Mouse (Mus musculus): ENCODE data around the gene Nr2f1. TPM values are rescaled to one million over a fixed set of nuclear protein-coding genes. Genes with fewer than 3 reads are reported as not detected.

Nr2f1 gene
- polyA plus RNA-seq, 1 experiment, result 11.6 TPM

- Histone ChIP-seq H3K4me3 (ENCODE audit: control insufficient read depth, insufficient read depth, low read length) (no peak overlapping the region), H3K36me3 (ENCODE audit: control insufficient read depth, insufficient read depth, low read length) (no peaks in the 10 kb centered on the region), H3K27ac (ENCODE audit: control insufficient read depth, insufficient read depth, low read length) (no peak overlapping the region), H3K27me3 (ENCODE audit: control insufficient read depth, insufficient read depth, low read length) (peaks cover 2% of the 10 kb centered on the region; the same call in 1 of the 2 replicates), H3K4me1 (replicated peaks; ENCODE audit: control insufficient read depth, insufficient read depth, low read length) (no peaks in the 10 kb centered on the region)
- 24% methylated on average over 17 of the region's 17 CpGs for WGBS
- TF ChIP-seq POLR2A (IDR thresholded peaks at IDR 0.05; ENCODE audit: control insufficient read depth, extremely low read depth, insufficient read depth, low read length, poor library complexity), result no peak
- no peak for TF ChIP-seq CTCF (IDR thresholded peaks at IDR 0.05; ENCODE audit: borderline replicate concordance, control insufficient read depth, extremely low read depth, insufficient read depth, low read length, poor library complexity)
- DNase-seq, result no peak
These were observed 27.4 kb downstream of the Nr2f1 start for GRCm38 (mm10) chr13:78171984-78172636.

GRCm38 (mm10) chr13:78171320-78171719, 28.2 kb downstream of the Nr2f1 start:
- no peaks in the 10 kb centered on the region for H3K36me3 ChIP-seq (ENCODE audit: control insufficient read depth, insufficient read depth, low read length)
- WGBS, result 9% methylated on average over 15 of the region's 15 CpGs
- TF ChIP-seq CTCF (IDR thresholded peaks at IDR 0.05; ENCODE audit: borderline replicate concordance, control insufficient read depth, extremely low read depth, insufficient read depth, low read length, poor library complexity) (no peak), POLR2A (IDR thresholded peaks at IDR 0.05; ENCODE audit: control insufficient read depth, extremely low read depth, insufficient read depth, low read length, poor library complexity) (no peak)
- H3K27me3 ChIP-seq (ENCODE audit: control insufficient read depth, insufficient read depth, low read length), result peaks cover 2% of the 10 kb centered on the region; the same call in 1 of the 2 replicates
- no peak overlapping the region for H3K4me3 ChIP-seq (ENCODE audit: control insufficient read depth, insufficient read depth, low read length)
- no peak for DNase-seq
- H3K4me1 ChIP-seq (replicated peaks; ENCODE audit: control insufficient read depth, insufficient read depth, low read length), result no peaks in the 10 kb centered on the region
- no peak overlapping the region for H3K27ac ChIP-seq (ENCODE audit: control insufficient read depth, insufficient read depth, low read length)

GRCm38 (mm10) chr13:78168166-78168565, 31.4 kb downstream of the Nr2f1 start:
- Histone ChIP-seq H3K36me3 (ENCODE audit: control insufficient read depth, insufficient read depth, low read length) (no peaks in the 10 kb centered on the region), H3K4me3 (ENCODE audit: control insufficient read depth, insufficient read depth, low read length) (no peak overlapping the region), H3K27ac (ENCODE audit: control insufficient read depth, insufficient read depth, low read length) (no peak overlapping the region), H3K4me1 (replicated peaks; ENCODE audit: control insufficient read depth, insufficient read depth, low read length) (peaks cover 7% of the 10 kb centered on the region; the same call in 1 of the 2 replicates), H3K27me3 (ENCODE audit: control insufficient read depth, insufficient read depth, low read length) (no peaks in the 10 kb centered on the region; the same call in 1 of the 2 replicates)
- DNase-seq, result no peak
- WGBS, result 73% methylated on average over 4 of the region's 4 CpGs
- no peak for TF ChIP-seq POLR2A (IDR thresholded peaks at IDR 0.05; ENCODE audit: control insufficient read depth, extremely low read depth, insufficient read depth, low read length, poor library complexity)
- TF ChIP-seq CTCF (IDR thresholded peaks at IDR 0.05; ENCODE audit: borderline replicate concordance, control insufficient read depth, extremely low read depth, insufficient read depth, low read length, poor library complexity), result no peak

- Histone ChIP-seq H3K27ac (ENCODE audit: control insufficient read depth, insufficient read depth, low read length) (no peak overlapping the region), H3K4me3 (ENCODE audit: control insufficient read depth, insufficient read depth, low read length) (no peak overlapping the region), H3K4me1 (replicated peaks; ENCODE audit: control insufficient read depth, insufficient read depth, low read length) (peaks cover 7% of the 10 kb centered on the region; the same call in 1 of the 2 replicates), H3K36me3 (ENCODE audit: control insufficient read depth, insufficient read depth, low read length) (no peaks in the 10 kb centered on the region), H3K27me3 (ENCODE audit: control insufficient read depth, insufficient read depth, low read length) (no peaks in the 10 kb centered on the region; the same call in 1 of the 2 replicates)
- DNase-seq, result no peak
- no peak for TF ChIP-seq CTCF (IDR thresholded peaks at IDR 0.05; ENCODE audit: borderline replicate concordance, control insufficient read depth, extremely low read depth, insufficient read depth, low read length, poor library complexity)
- TF ChIP-seq POLR2A (IDR thresholded peaks at IDR 0.05; ENCODE audit: control insufficient read depth, extremely low read depth, insufficient read depth, low read length, poor library complexity), result no peak
These were observed 34.6 kb downstream of the Nr2f1 start for GRCm38 (mm10) chr13:78164941-78165340.

- H3K27ac ChIP-seq (ENCODE audit: control insufficient read depth, insufficient read depth, low read length), result no peak overlapping the region
- WGBS, result 2% methylated on average over 83 of the region's 86 CpGs
- H3K4me1 ChIP-seq (replicated peaks; ENCODE audit: control insufficient read depth, insufficient read depth, low read length), result peaks cover 7% of the 10 kb centered on the region; the same call in 1 of the 2 replicates
- no peaks in the 10 kb centered on the region; the same call in 1 of the 2 replicates for H3K27me3 ChIP-seq (ENCODE audit: control insufficient read depth, insufficient read depth, low read length)
- DNase-seq, result peak; percentile 12
- TF ChIP-seq POLR2A (IDR thresholded peaks at IDR 0.05; ENCODE audit: control insufficient read depth, extremely low read depth, insufficient read depth, low read length, poor library complexity) (no peak), CTCF (IDR thresholded peaks at IDR 0.05; ENCODE audit: borderline replicate concordance, control insufficient read depth, extremely low read depth, insufficient read depth, low read length, poor library complexity) (no peak)
- peak overlapping the region; percentile 33 for H3K4me3 ChIP-seq (ENCODE audit: control insufficient read depth, insufficient read depth, low read length)
- H3K36me3 ChIP-seq (ENCODE audit: control insufficient read depth, insufficient read depth, low read length), result no peaks in the 10 kb centered on the region
These were observed 36.2 kb downstream of the Nr2f1 start for GRCm38 (mm10) chr13:78163087-78163958.

GRCm38 (mm10) chr13:78162149-78162548, 37.4 kb downstream of the Nr2f1 start:
- Histone ChIP-seq H3K27ac (ENCODE audit: control insufficient read depth, insufficient read depth, low read length) (no peak overlapping the region), H3K36me3 (ENCODE audit: control insufficient read depth, insufficient read depth, low read length) (no peaks in the 10 kb centered on the region), H3K4me1 (replicated peaks; ENCODE audit: control insufficient read depth, insufficient read depth, low read length) (peaks cover 7% of the 10 kb centered on the region; the same call in 1 of the 2 replicates), H3K27me3 (ENCODE audit: control insufficient read depth, insufficient read depth, low read length) (no peaks in the 10 kb centered on the region; the same call in 1 of the 2 replicates), H3K4me3 (ENCODE audit: control insufficient read depth, insufficient read depth, low read length) (no peak overlapping the region)
- DNase-seq, result no peak
- 63% methylated on average over 2 of the region's 2 CpGs for WGBS
- TF ChIP-seq CTCF (IDR thresholded peaks at IDR 0.05; ENCODE audit: borderline replicate concordance, control insufficient read depth, extremely low read depth, insufficient read depth, low read length, poor library complexity), result no peak
- TF ChIP-seq POLR2A (IDR thresholded peaks at IDR 0.05; ENCODE audit: control insufficient read depth, extremely low read depth, insufficient read depth, low read length, poor library complexity), result no peak

All from thymus, adult 2 months (tissue).